Mouse (Mus musculus): ENCODE measurements at regions not wholly inside any gene's neighbourhood (a gene's known extent, or its start where the extent isn't known, plus 50 kb on each side); places are given as distances from the start of the nearest gene placed in this dataset.

- TF ChIP-seq POLR2A (IDR thresholded peaks at IDR 0.05; ENCODE audit: insufficient read depth, low read depth, low read length) (no peak), CTCF (IDR thresholded peaks at IDR 0.05; ENCODE audit: insufficient read depth, low read depth, low read length) (no peak)
Measured at GRCm38 (mm10) chr13:28415769-28416168, 158.4 kb downstream of the Gm11361 start.

All from olfactory bulb, adult 2 months (tissue).